Mouse (Mus musculus) embryonic facial prominence, embryonic 11.5 days (tissue): Measurements from ENCODE around the gene Phgr1. TPM values are rescaled to one million over a fixed set of nuclear protein-coding genes. Genes with fewer than 3 reads are reported as not detected.

Experiments used
- ATAC-seq: fragments of 200-750 bp; cut with Nextera tagmentation; replicated peaks from 2 replicates; pipeline ENCODE4 v1.8.0; 2017; ENCODE audit warnings: low read depth; ENCODE audit not compliant: insufficient number of reproducible peaks, low FRiP score, low TSS enrichment
- DNase-seq: peaks from one replicate; pipeline ENCODE4 v3.0.0-alpha.2; 2015; ENCODE audit warnings: low spot score
- H3K27ac ChIP-seq: fragments of 300-500 bp; sonication (generic); replicated peaks from 2 replicates; pipeline ENCODE4 v1.5.1; 2014; ENCODE audit warnings: mild to moderate bottlenecking, low read depth, low read length, control low read depth
- H3K27me3 ChIP-seq: fragments of 300-500 bp; sonication (generic); 2 replicates; pipeline ENCODE4 v1.6.1; 2014; ENCODE audit warnings: mild to moderate bottlenecking, low read length, moderate library complexity, mixed read lengths; ENCODE audit not compliant: control insufficient read depth, insufficient read depth
- H3K36me3 ChIP-seq: fragments of 300-500 bp; sonication (generic); replicated peaks from 2 replicates; pipeline ENCODE4 v1.6.1; 2014; ENCODE audit warnings: low read depth, mild to moderate bottlenecking, low read length, moderate library complexity, mixed read lengths; ENCODE audit not compliant: control insufficient read depth, insufficient read depth
- H3K4me1 ChIP-seq: fragments of 300-500 bp; sonication (generic); 2 replicates; pipeline ENCODE4 v1.6.1; 2014; ENCODE audit warnings: low read length, mixed read lengths; ENCODE audit not compliant: control insufficient read depth, insufficient read depth
- H3K4me2 ChIP-seq: fragments of 300-500 bp; sonication (generic); 2 replicates; pipeline ENCODE4 v1.6.1; 2014; ENCODE audit warnings: low read depth, mild to moderate bottlenecking, control low read depth, low read length, moderate library complexity
- H3K4me3 ChIP-seq: fragments of 300-500 bp; sonication (generic); 2 replicates; pipeline ENCODE4 v1.5.1; 2014; ENCODE audit warnings: low read depth, low read length, control low read depth
- H3K9ac ChIP-seq: fragments of 300-500 bp; sonication (generic); replicated peaks from 2 replicates; pipeline ENCODE4 v1.6.1; 2014; ENCODE audit warnings: mild to moderate bottlenecking, control low read depth, low read length
- H3K9me3 ChIP-seq: fragments of 300-500 bp; sonication (generic); replicated peaks from 2 replicates; pipeline ENCODE4 v1.6.1; 2016; ENCODE audit warnings: mild to moderate bottlenecking, low read length, inconsistent platforms, mixed read lengths; ENCODE audit not compliant: control insufficient read depth
- WGBS: fragments of 180-500 bp; shearing (Covaris S2); extraction: QIAGEN DNeasy Blood & Tissue Kit; methylation state at CpG from one replicate; pipeline ENCODE4 v1.1.7; 2014; 5-methylcytosine and 5-hydroxymethylcytosine counted together
- polyA plus RNA-seq: library from polyadenylated mRNA; unstranded; fragments of >200 nt; fragmentation: Nextera tagmentation; extraction: Ambion mirVana; gene quantifications from 2 replicates; pipeline ENCODE4 v1.2.1, GENCODE M21; 2014

The Phgr1 gene
- polyA plus RNA-seq, 1 experiment from 2014 or later: not detected

- no peaks in the 10 kb centered on the region for H3K27me3 ChIP-seq
- no peaks in the 10 kb centered on the region for H3K4me1 ChIP-seq
- H3K4me2 ChIP-seq: no peak overlapping the region
- H3K36me3 ChIP-seq: no peaks in the 10 kb centered on the region
- no peaks in the 10 kb centered on the region for H3K9me3 ChIP-seq
- no peak overlapping the region for H3K27ac ChIP-seq
- no peak overlapping the region for H3K4me3 ChIP-seq
- H3K9ac ChIP-seq: no peak overlapping the region
- WGBS: 66% methylated on average over 2 of the region's 2 CpGs
- DNase-seq (no peak), ATAC-seq (no peak)
These were observed 31.9 kb downstream of the Phgr1 start for GRCm38 (mm10) chr2:118804474-118804873.

- ATAC-seq (no peak), DNase-seq (no peak)
- Histone ChIP-seq H3K4me2 (no peak overlapping the region), H3K4me1 (no peaks in the 10 kb centered on the region), H3K27me3 (no peaks in the 10 kb centered on the region), H3K9ac (no peak overlapping the region), H3K4me3 (no peak overlapping the region), H3K36me3 (no peaks in the 10 kb centered on the region), H3K27ac (no peak overlapping the region), H3K9me3 (no peaks in the 10 kb centered on the region)
- 59% methylated on average over 3 of the region's 3 CpGs for WGBS
These were observed 32.6 kb downstream of the Phgr1 start for GRCm38 (mm10) chr2:118805137-118805536.

- Histone ChIP-seq H3K4me2 (no peak overlapping the region), H3K9ac (no peak overlapping the region), H3K36me3 (no peaks in the 10 kb centered on the region), H3K9me3 (no peaks in the 10 kb centered on the region), H3K27me3 (no peaks in the 10 kb centered on the region), H3K27ac (no peak overlapping the region), H3K4me1 (no peaks in the 10 kb centered on the region), H3K4me3 (no peak overlapping the region)
- ATAC-seq (no peak), DNase-seq (no peak)
- WGBS: 44% methylated on average over 3 of the region's 3 CpGs
These were observed 33.2 kb downstream of the Phgr1 start for GRCm38 (mm10) chr2:118805756-118806155.

GRCm38 (mm10) chr2:118806860-118807259 lies 34.3 kb downstream of the Phgr1 start:
- Histone ChIP-seq H3K4me2 (no peak overlapping the region), H3K9me3 (no peaks in the 10 kb centered on the region), H3K4me1 (no peaks in the 10 kb centered on the region), H3K4me3 (no peak overlapping the region), H3K9ac (no peak overlapping the region), H3K36me3 (no peaks in the 10 kb centered on the region), H3K27ac (no peak overlapping the region), H3K27me3 (no peaks in the 10 kb centered on the region)
- no peak for ATAC-seq
- no peak for DNase-seq
- WGBS: 67% methylated on average over 4 of the region's 4 CpGs

GRCm38 (mm10) chr2:118810861-118811260 lies 38.3 kb downstream of the Phgr1 start:
- 22% methylated on average over 2 of the region's 2 CpGs for WGBS

GRCm38 (mm10) chr2:118812724-118813123 lies 40.2 kb downstream of the Phgr1 start:
- DNase-seq: no peak
- Histone ChIP-seq H3K4me1 (peaks cover 5% of the 10 kb centered on the region; the same call in 1 of the 2 replicates), H3K27ac (no peak overlapping the region), H3K9ac (no peak overlapping the region), H3K9me3 (no peaks in the 10 kb centered on the region), H3K4me2 (no peak overlapping the region), H3K27me3 (no peaks in the 10 kb centered on the region), H3K36me3 (no peaks in the 10 kb centered on the region; the same call in none of the 2 replicates), H3K4me3 (no peak overlapping the region)
- WGBS: 67% methylated on average over 1 of the region's 1 CpGs
- no peak for ATAC-seq

More at GRCm38 (mm10) chr2:118810861-118811260, 38.3 kb downstream of the Phgr1 start:
- Histone ChIP-seq H3K4me2 (no peak overlapping the region), H3K27ac (no peak overlapping the region), H3K4me1 (peaks cover 4% of the 10 kb centered on the region; the same call in 1 of the 2 replicates), H3K4me3 (no peak overlapping the region), H3K27me3 (no peaks in the 10 kb centered on the region), H3K9me3 (no peaks in the 10 kb centered on the region), H3K9ac (no peak overlapping the region), H3K36me3 (no peaks in the 10 kb centered on the region)
- ATAC-seq (no peak), DNase-seq (no peak)

- DNase-seq (peak; percentile 96), ATAC-seq (peak; percentile 96)
- peak within 1 kb of the TSS; percentile 93 for H3K9ac ChIP-seq
- H3K9me3 ChIP-seq: no peaks in the 10 kb centered on the region
- peak within 1 kb of the TSS; percentile 81 for H3K4me3 ChIP-seq
- no peaks in the 10 kb centered on the region; the same call in none of the 2 replicates for H3K36me3 ChIP-seq
- WGBS: under 1% methylated on average over 49 of the region's 49 CpGs
- peak within 1 kb of the TSS; percentile 76 for H3K4me2 ChIP-seq
- no peaks in the 10 kb centered on the region for H3K27me3 ChIP-seq
- H3K4me1 ChIP-seq: peaks cover 5% of the 10 kb centered on the region; the same call in 1 of the 2 replicates
- H3K27ac ChIP-seq: peak within 1 kb of the TSS; percentile 70
These were observed 41.6 kb downstream of the Phgr1 start, which contains the start of gene Knstrn for GRCm38 (mm10) chr2:118813981-118814836. TSS of gene Knstrn (plus strand) at chr2:118814003.

GRCm38 (mm10) chr2:118822800-118823199 lies 50.2 kb downstream of the Phgr1 start:
- H3K4me1 ChIP-seq: no peaks in the 10 kb centered on the region
- no peak for ATAC-seq

More at GRCm38 (mm10) chr2:118822800-118823199, 50.2 kb downstream of the Phgr1 start:
- no peak for DNase-seq
- WGBS: 94% methylated on average over 5 of the region's 5 CpGs
- Histone ChIP-seq H3K27me3 (no peaks in the 10 kb centered on the region), H3K9ac (no peak overlapping the region), H3K9me3 (no peaks in the 10 kb centered on the region), H3K4me3 (no peak overlapping the region), H3K36me3 (peaks cover 3% of the 10 kb centered on the region; the same call in 1 of the 2 replicates), H3K4me2 (no peak overlapping the region), H3K27ac (no peak overlapping the region)
